Mouse (Mus musculus) liver, embryonic 15.5 days (tissue): ENCODE data around the gene Vsx2. TPM values are rescaled to one million over a fixed set of nuclear protein-coding genes. Genes with fewer than 3 reads are reported as not detected.

Experiments
- ATAC-seq: fragments of 200-750 bp; cut with Nextera tagmentation; 2 replicates; pipeline ENCODE4 v1.8.0; 2017; ENCODE audit warnings: moderate number of reproducible peaks, mild to moderate bottlenecking, moderate library complexity; ENCODE audit not compliant: insufficient read depth
- H3K27ac ChIP-seq: fragments of 300-500 bp; sonication (generic); replicated peaks from 2 replicates; pipeline ENCODE4 v1.5.1; 2015; ENCODE audit warnings: mild to moderate bottlenecking, inconsistent platforms
- H3K27me3 ChIP-seq: fragments of 300-500 bp; sonication (generic); 2 replicates; pipeline ENCODE4 v1.6.1; 2015; ENCODE audit warnings: mild to moderate bottlenecking, inconsistent platforms
- H3K36me3 ChIP-seq: fragments of 300-500 bp; sonication (generic); replicated peaks from 2 replicates; pipeline ENCODE4 v1.6.1; 2015; ENCODE audit warnings: moderate library complexity, mild to moderate bottlenecking, inconsistent platforms
- H3K4me1 ChIP-seq: fragments of 300-500 bp; sonication (generic); replicated peaks from 2 replicates; pipeline ENCODE4 v1.6.1; 2015; ENCODE audit warnings: inconsistent platforms
- H3K4me2 ChIP-seq: fragments of 300-500 bp; sonication (generic); 2 replicates; pipeline ENCODE4 v1.6.1; 2015; ENCODE audit warnings: moderate library complexity, mild to moderate bottlenecking, inconsistent platforms
- H3K4me3 ChIP-seq: fragments of 300-500 bp; sonication (generic); replicated peaks from 2 replicates; pipeline ENCODE4 v1.5.1; 2015; ENCODE audit warnings: mild to moderate bottlenecking, inconsistent platforms
- H3K9ac ChIP-seq: fragments of 300-500 bp; sonication (generic); 2 replicates; pipeline ENCODE4 v1.6.1; 2015; ENCODE audit warnings: moderate library complexity, mild to moderate bottlenecking, inconsistent platforms
- H3K9me3 ChIP-seq: fragments of 300-500 bp; sonication (generic); replicated peaks from 2 replicates; pipeline ENCODE4 v1.6.1; 2016; ENCODE audit warnings: inconsistent platforms
- WGBS: fragments of 180-500 bp; shearing (Covaris S2); methylation state at CpG from one replicate; pipeline ENCODE4 v1.1.7; 2015; ENCODE audit warnings: mixed read lengths; ENCODE audit not compliant: insufficient replicate concordance; 5-methylcytosine and 5-hydroxymethylcytosine counted together
- polyA plus RNA-seq: library from polyadenylated mRNA; unstranded; fragments of >200 nt; fragmentation: Nextera tagmentation; extraction: Ambion mirVana; gene quantifications from 2 replicates; pipeline ENCODE4 v1.2.1, GENCODE M21; 2015

Gene Vsx2
- polyA plus RNA-seq, 1 experiment from 2014 or later, result not detected

DNA sequence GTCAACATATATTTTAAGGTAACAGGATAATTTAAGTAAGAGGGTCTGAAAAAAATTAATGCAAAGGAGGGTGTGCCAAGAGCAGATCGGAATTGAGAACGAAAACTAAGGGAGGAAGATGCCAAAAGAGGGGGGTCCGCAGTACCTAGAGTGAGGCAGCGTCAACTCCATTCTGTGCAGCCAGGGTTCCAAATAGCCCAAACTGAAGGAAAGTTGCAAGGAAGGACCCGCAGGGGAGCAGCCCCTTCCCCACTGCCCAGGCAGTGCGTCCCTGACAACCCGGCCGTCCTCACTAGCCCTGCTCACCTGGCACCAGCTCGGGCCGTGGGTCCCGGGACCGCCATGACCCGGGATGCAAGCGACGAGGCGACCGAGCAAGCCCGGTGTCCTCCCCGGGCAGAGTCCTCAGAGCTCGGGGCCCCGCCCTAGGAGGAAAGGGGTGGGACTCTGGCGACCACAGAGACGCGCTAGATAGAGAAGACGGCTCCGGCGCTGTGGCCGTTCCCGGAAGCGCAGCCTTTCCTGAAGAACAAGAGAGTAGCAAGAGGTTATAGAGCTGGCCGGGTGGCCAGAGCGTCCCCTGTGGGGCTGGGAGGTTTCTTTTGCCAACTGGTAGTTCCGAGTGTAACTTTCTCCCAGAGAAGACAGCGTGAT, 47.5 kb downstream of the Vsx2 start, which contains the start of gene Abcd4:
TSS of gene Abcd4 (minus strand) at position 437 of the 654 bp plus-strand sequence.
- H3K27ac ChIP-seq, result no peak within 1 kb of the TSS
- peak within 1 kb of the TSS; percentile 66 for H3K4me3 ChIP-seq
- WGBS, result under 1% methylated on average over 34 of the region's 34 CpGs
- H3K9me3 ChIP-seq, result no peaks in the 10 kb centered on the region
- H3K27me3 ChIP-seq, result no peaks in the 10 kb centered on the region; the same call in 1 of the 2 replicates
- ATAC-seq, result peak; percentile 98
- no peaks in the 10 kb centered on the region for H3K36me3 ChIP-seq
- H3K9ac ChIP-seq, result peak within 1 kb of the TSS; percentile 66
- H3K4me2 ChIP-seq, result peak within 1 kb of the TSS; percentile 88
- H3K4me1 ChIP-seq, result peaks cover 11% of the 10 kb centered on the region

DNA sequence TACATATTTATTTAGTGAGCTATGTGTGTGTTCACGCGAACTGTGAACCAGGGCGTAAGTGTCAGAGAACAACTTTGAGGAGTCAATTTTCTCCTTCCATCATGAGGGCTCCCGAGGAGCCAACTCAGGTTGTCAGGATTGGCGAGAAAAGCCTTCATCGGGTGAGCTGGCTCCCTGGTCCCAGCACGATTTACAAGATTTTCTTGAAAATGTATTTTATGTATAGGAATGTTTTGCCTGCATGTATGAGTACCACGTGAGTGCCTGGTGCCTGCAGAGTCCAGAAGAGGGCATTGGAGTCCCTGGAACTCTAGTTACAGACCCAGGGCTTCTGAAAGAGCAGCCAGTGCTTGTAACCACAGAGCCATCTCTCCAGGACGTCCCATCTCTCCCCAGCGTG, 48.1 kb downstream of the Vsx2 start:
- no peak overlapping the region for H3K27ac ChIP-seq
- peak overlapping the region; percentile 88 for H3K4me2 ChIP-seq
- peaks cover 11% of the 10 kb centered on the region for H3K4me1 ChIP-seq
- no peaks in the 10 kb centered on the region; the same call in 1 of the 2 replicates for H3K27me3 ChIP-seq
- 7% methylated on average over 10 of the region's 10 CpGs for WGBS
- peak overlapping the region; percentile 66 for H3K4me3 ChIP-seq
- no peaks in the 10 kb centered on the region for H3K9me3 ChIP-seq
- H3K9ac ChIP-seq, result peak overlapping the region; percentile 66
- no peaks in the 10 kb centered on the region for H3K36me3 ChIP-seq
- ATAC-seq, result peak; percentile 61

DNA sequence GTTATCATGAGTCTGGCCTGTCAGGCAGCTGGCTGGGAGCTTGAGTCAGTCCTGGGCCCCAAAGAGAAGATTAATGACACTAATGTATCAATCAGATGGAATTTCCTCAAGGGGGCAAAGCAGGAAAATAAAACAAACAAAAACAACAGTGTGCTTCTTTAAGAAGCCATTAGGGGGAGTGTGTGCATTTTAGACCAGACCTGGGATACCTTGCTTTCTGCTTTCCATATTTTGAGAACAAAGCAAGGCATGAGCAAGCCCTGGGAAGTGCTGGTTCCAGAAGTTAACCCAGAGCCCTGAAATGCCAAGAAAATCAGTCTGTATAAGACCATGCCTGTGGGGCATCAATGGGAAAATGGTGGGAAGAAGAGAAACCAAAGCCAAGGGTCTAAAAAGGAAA, 51.4 kb downstream of the Vsx2 start:
- H3K27me3 ChIP-seq, result peaks cover 28% of the 10 kb centered on the region
- no peak overlapping the region for H3K27ac ChIP-seq
- peaks cover 11% of the 10 kb centered on the region for H3K4me1 ChIP-seq
- no peak overlapping the region for H3K9ac ChIP-seq
- no peak overlapping the region for H3K4me2 ChIP-seq
- H3K4me3 ChIP-seq, result no peak overlapping the region
- H3K36me3 ChIP-seq, result no peaks in the 10 kb centered on the region
- no peaks in the 10 kb centered on the region for H3K9me3 ChIP-seq
- ATAC-seq, result no peak

DNA sequence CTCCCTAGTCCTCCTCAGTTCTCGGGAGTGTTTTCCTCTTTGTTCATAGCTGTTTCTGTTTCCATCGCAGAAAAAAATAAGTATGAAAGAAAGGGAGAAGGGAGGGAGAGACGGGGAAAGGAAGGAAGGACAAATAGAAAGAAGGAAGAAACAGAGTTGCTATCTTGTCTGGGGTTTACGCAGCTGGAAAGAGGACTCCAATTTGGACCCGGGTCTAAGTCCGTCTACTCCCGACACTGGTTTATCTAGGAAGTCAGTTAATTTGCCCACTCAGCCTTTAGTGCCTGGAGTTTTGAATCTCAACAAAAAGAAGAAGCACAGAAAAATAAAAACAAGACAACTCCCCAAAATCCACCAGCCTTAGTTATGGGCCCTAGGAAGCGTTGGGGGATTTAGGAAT, 55.0 kb downstream of the Vsx2 start:
- Histone ChIP-seq H3K27ac (no peak overlapping the region), H3K4me1 (no peaks in the 10 kb centered on the region), H3K9ac (no peak overlapping the region), H3K36me3 (no peaks in the 10 kb centered on the region), H3K4me2 (no peak overlapping the region), H3K4me3 (no peak overlapping the region), H3K9me3 (no peaks in the 10 kb centered on the region), H3K27me3 (peaks cover 41% of the 10 kb centered on the region)
- WGBS, result 18% methylated on average over 8 of the region's 8 CpGs
- no peak for ATAC-seq

DNA sequence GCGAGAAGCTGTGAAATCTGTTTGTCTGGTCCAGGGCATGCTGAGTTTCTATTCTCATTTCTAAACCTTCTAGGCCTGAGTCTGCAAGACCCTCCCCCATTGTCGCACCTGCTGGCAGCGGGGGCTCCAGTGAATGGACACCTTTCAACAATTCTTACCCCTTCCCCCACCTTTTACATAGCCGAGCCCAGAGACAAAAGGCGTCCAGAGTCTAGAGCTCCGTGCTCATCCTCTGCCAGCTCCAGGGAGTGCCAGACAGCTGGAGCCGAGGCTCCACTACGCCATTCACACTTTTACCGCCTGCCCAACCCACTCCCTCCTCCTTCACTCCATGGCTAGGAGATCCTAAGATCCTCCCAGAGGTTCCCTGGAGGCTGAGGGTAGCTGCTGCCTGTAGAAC, 55.6 kb downstream of the Vsx2 start:
- H3K36me3 ChIP-seq, result no peaks in the 10 kb centered on the region
- peaks cover 41% of the 10 kb centered on the region for H3K27me3 ChIP-seq
- WGBS, result 16% methylated on average over 9 of the region's 9 CpGs
- no peak overlapping the region for H3K9ac ChIP-seq
- H3K9me3 ChIP-seq, result no peaks in the 10 kb centered on the region
- no peak for ATAC-seq
- no peak overlapping the region for H3K4me2 ChIP-seq
- no peaks in the 10 kb centered on the region for H3K4me1 ChIP-seq
- H3K27ac ChIP-seq, result no peak overlapping the region
- no peak overlapping the region for H3K4me3 ChIP-seq

DNA sequence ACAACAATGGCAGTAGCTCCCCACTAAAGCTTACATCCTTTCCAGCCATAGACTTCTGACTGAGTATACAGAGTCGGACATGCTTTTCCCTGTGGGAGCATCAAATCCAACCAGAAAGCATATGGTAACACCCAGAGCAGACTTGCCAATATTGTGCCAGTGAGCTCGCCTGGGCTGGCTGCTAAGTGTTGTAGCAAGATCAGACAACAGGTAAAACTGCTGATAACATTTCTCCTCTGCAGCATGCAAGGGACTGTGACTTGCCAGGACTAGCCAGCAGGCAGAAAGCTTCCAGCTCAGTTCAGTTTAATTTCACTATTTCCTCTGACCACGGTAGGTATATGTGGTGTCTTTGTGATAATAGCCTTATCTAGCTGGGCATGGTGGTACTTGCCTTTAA, 62.3 kb downstream of the Vsx2 start:
- no peaks in the 10 kb centered on the region for H3K4me1 ChIP-seq
- H3K4me3 ChIP-seq, result no peak overlapping the region
- WGBS, result 31% methylated on average over 3 of the region's 3 CpGs
- no peak for ATAC-seq
- peaks cover 11% of the 10 kb centered on the region; the same call in 1 of the 2 replicates for H3K27me3 ChIP-seq
- H3K4me2 ChIP-seq, result no peak overlapping the region
- no peaks in the 10 kb centered on the region for H3K36me3 ChIP-seq
- H3K9me3 ChIP-seq, result no peaks in the 10 kb centered on the region
- H3K9ac ChIP-seq, result no peak overlapping the region
- no peak overlapping the region for H3K27ac ChIP-seq

DNA sequence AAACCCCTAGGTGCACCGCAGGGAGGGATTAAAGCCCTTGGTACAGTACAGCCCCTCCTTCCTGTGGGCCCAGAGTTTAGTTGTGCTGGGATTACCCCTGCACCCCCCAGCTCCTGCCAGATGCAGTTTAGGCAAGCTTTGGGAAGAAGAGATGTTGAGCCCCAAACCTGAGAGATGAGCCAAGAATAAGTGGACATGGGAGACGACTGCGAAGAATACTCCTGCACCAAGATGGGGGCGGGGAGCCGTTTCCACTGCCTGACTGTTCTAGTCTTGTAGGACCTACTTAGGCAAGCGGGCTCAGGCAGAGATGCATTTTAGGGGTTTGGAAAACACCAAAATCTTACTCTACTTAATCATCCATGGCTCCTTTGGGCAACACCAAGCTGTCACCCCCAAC, 70.7 kb downstream of the Vsx2 start:
- no peak overlapping the region for H3K9ac ChIP-seq
- 9% methylated on average over 6 of the region's 6 CpGs for WGBS
- H3K4me2 ChIP-seq, result no peak overlapping the region
- peaks cover 55% of the 10 kb centered on the region for H3K27me3 ChIP-seq
- no peak for ATAC-seq
- no peaks in the 10 kb centered on the region for H3K4me1 ChIP-seq
- no peaks in the 10 kb centered on the region for H3K9me3 ChIP-seq
- no peak overlapping the region for H3K4me3 ChIP-seq
- no peak overlapping the region for H3K27ac ChIP-seq
- no peaks in the 10 kb centered on the region for H3K36me3 ChIP-seq

DNA sequence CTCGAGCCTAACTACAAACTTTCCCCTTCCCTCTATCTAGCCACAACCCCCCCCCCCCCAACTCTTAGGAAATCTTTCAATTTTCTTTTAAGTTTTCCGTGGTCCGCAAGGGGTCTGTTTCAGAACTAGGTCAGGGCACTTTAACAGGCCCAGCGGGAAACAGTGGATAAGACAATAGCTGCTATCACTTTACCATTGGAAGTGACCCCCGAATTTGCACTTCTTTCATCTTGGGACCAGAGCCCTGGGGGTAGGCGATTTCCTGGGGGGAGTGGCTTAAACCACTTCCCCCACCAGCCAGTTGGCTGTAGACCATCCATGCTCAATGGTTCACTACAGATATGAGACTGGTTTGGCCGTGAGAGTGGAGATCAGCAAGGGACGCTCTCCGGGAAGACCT, 71.1 kb downstream of the Vsx2 start, which contains the start of gene Vrtn:
TSS of gene Vrtn (plus strand) at position 366 of the 400 bp plus-strand sequence.
- Histone ChIP-seq H3K9ac (no peak within 1 kb of the TSS), H3K4me2 (no peak within 1 kb of the TSS)

More for the DNA sequence above, 71.1 kb downstream of the Vsx2 start, which contains the start of gene Vrtn:
- ATAC-seq, result no peak
- Histone ChIP-seq H3K4me1 (no peaks in the 10 kb centered on the region), H3K27ac (no peak within 1 kb of the TSS), H3K27me3 (peaks cover 55% of the 10 kb centered on the region), H3K36me3 (no peaks in the 10 kb centered on the region), H3K4me3 (no peak within 1 kb of the TSS), H3K9me3 (no peaks in the 10 kb centered on the region)
- 4% methylated on average over 9 of the region's 9 CpGs for WGBS

Other genes starting within 250 kb of the Vsx2 start
- 24.7 and 25.5 TPM in 2 replicates for gene Coq6, start 208.1 kb upstream of the Vsx2 start, polyA plus RNA-seq
- gene Fam161b, start 207.9 kb upstream of the Vsx2 start, polyA plus RNA-seq, result 1.0 and 1.4 TPM in 2 replicates
- 13.7 and 14.6 TPM in 2 replicates for gene Entpd5, start 160.7 kb upstream of the Vsx2 start, polyA plus RNA-seq
- 0.21 and 0.26 TPM in 2 replicates for gene Bbof1, start 160.7 kb upstream of the Vsx2 start, polyA plus RNA-seq
- gene Rnf113a2, start 152.6 kb upstream of the Vsx2 start, polyA plus RNA-seq, result 12.2 and 12.6 TPM in 2 replicates
- 33.7 and 38.1 TPM in 2 replicates for gene Aldh6a1, start 118.8 kb upstream of the Vsx2 start, polyA plus RNA-seq
- gene Lin52, start 118.3 kb upstream of the Vsx2 start, polyA plus RNA-seq, result 11.9 and 13.3 TPM in 2 replicates
- 3.7 and 3.9 TPM in 2 replicates for gene Abcd4, start 47.7 kb downstream of the Vsx2 start, polyA plus RNA-seq
- not detected in 2 replicates for gene Vrtn, start 71.3 kb downstream of the Vsx2 start, polyA plus RNA-seq
- 0.06 and 0.10 TPM in 2 replicates for gene Syndig1l, start 129.1 kb downstream of the Vsx2 start, polyA plus RNA-seq
- gene Npc2, start 203.4 kb downstream of the Vsx2 start, polyA plus RNA-seq, result 26.0 TPM in 2 replicates
- 99.5 and 100.0 TPM in 2 replicates for gene Isca2, start 203.5 kb downstream of the Vsx2 start, polyA plus RNA-seq